Mouse (Mus musculus) liver, postnatal 0 days (tissue): ENCODE data around the gene 2200002J24Rik.

Experiments used
- CTCF ChIP-seq: sonication (generic); IDR thresholded peaks from 2 replicates; pipeline ENCODE4 v1.5.1; 2016; ENCODE audit warnings: antibody characterized with exemption, low read depth
- EP300 ChIP-seq: IDR thresholded peaks from 2 replicates; pipeline ENCODE4 v1.6.1; 2016; ENCODE audit warnings: antibody characterized with exemption, low read depth, mild to moderate bottlenecking

- TF ChIP-seq CTCF, result no peak
- no peak for TF ChIP-seq EP300
Observed at GRCm38 (mm10) chr7:30665321-30665720, 33.4 kb upstream of the 2200002J24Rik start.
